ENCODE assay signal across 9 mouse cellular contexts in genomic region chr13:101695876-101696275, GRCm38 (mm10).
DNase-seq lines count a peak whose midpoint lies in the region; ATAC-seq and TF ChIP-seq lines count a peak whose summit lies in the region.
"Had no signal": no experiment of that assay in that cellular context is flagged by ENCODE, and none has a peak within 500 bp of the region (broad histone marks: within the 10 kb centered on the region; RNA-seq: fewer than 3 reads in every experiment).

No protein-coding gene starts in this region.

- peak; percentile 90 for TF ChIP-seq CTCF in gastrocnemius, adult 2 months (IDR thresholded peaks at IDR 0.05)

- H3K9ac ChIP-seq in ES-E14 (ENCODE audit: insufficient read depth, low read depth, low read length, poor library complexity, severe bottlenecking): no peak overlapping the region
- H3K9ac ChIP-seq in liver, embryonic 16.5 days (ENCODE audit: low read depth, low read length): no peak overlapping the region

- H3K4me3 ChIP-seq in ES-E14 (ENCODE audit: insufficient read depth in 1 of 2, low read depth in 1 of 2, low read length in 2 of 2, poor library complexity in 1 of 2, severe bottlenecking in 1 of 2): no peak overlapping the region
- H3K4me3 ChIP-seq in gastrocnemius, adult 2 months: peak overlapping the region; percentile 51
- no peak overlapping the region for H3K4me3 ChIP-seq in liver, embryonic 16.5 days (ENCODE audit: low read depth, low read length)

- no peak overlapping the region for H3K27ac ChIP-seq in ES-E14 (ENCODE audit: insufficient read depth, low read depth, low read length, poor library complexity, severe bottlenecking)
- H3K27ac ChIP-seq in gastrocnemius, adult 2 months: peak overlapping the region; percentile 83
- no peak overlapping the region; the same call in 1 of the 2 replicates for H3K27ac ChIP-seq in liver, embryonic 16.5 days (ENCODE audit: low read length)
- H3K27ac ChIP-seq: macrophage had no signal

- intact Hi-C loops in gastrocnemius, adult 2 months (cut with DNase I): loop anchor here (1.0 to 10.0 kb wide), 4 partner anchors 381 to 1014 kb away; no protein-coding TSS in a partner anchor

- ATAC-seq in liver, embryonic 16.5 days (ENCODE audit: low read depth): no peak

- no peaks in the 10 kb centered on the region for H3K36me3 ChIP-seq in ES-E14 (ENCODE audit: control insufficient read depth, insufficient read depth, low read length, poor library complexity, severe bottlenecking)
- no peaks in the 10 kb centered on the region for H3K36me3 ChIP-seq in liver, embryonic 16.5 days (ENCODE audit: control insufficient read depth, insufficient read depth)

- H3K27me3 ChIP-seq in liver, embryonic 16.5 days (ENCODE audit: control insufficient read depth, insufficient read depth, low read depth, low read length): no peaks in the 10 kb centered on the region

- DNase-seq in 416B (ENCODE audit: low read depth) (peak; percentile 93), ES-E14 (ENCODE audit: low read depth, low spot score) (peak; percentile 69)
- peak; percentile 90 to 93 for DNase-seq in cerebellum, adult 18-20 months
- DNase-seq in gastrocnemius, adult 2 months: peak; percentile 91
- DNase-seq in large intestine, adult 2 months (ENCODE audit: low read depth, low spot score): peak; percentile 81
- peak; percentile 94 for DNase-seq in right cerebral cortex, adult 2 months (ENCODE audit: low spot score in 2 of 2)
- peak; percentile 93 for DNase-seq in urinary bladder, postnatal 14 days (ENCODE audit: low spot score)

- in situ Hi-C loops in ES-E14 (cut with MboI; ENCODE audit: low sequenced_read_pairs in 2 of 2, unreplicated experiment in 2 of 2): no loop called here

- WGBS in large intestine, adult 2 months: 3% methylated on average over 7 of the region's 7 CpGs
- 4% methylated on average over 7 of the region's 7 CpGs for WGBS in liver, embryonic 16.5 days (ENCODE audit: insufficient replicate concordance)

- H3K4me1 ChIP-seq in ES-E14 (ENCODE audit: control insufficient read depth in 2 of 2, insufficient read depth in 2 of 2, low read length in 2 of 2, poor library complexity in 1 of 2): peaks cover 0 to 7% of the 10 kb centered on the region in 2 experiments; a peak in 1 of 4 replicates
- H3K4me1 ChIP-seq in liver, embryonic 16.5 days (ENCODE audit: control insufficient read depth, low read depth, low read length): peaks cover 30% of the 10 kb centered on the region

- H3K9me3 ChIP-seq in ES-E14 (ENCODE audit: control insufficient read depth, insufficient read depth, low read depth, low read length): no peaks in the 10 kb centered on the region
- H3K9me3 ChIP-seq in liver, embryonic 16.5 days (replicated peaks; ENCODE audit: control insufficient read depth, low read length): no peaks in the 10 kb centered on the region

- H3K4me2 ChIP-seq in liver, embryonic 16.5 days (ENCODE audit: low read depth, low read length): 0 out of 2 replicates have a peak overlapping the region, but pooled peaks have one; percentile 10

TF ChIP-seq in ES-E14, 5 proteins besides CTCF, POLR2A, EP300 and RAD21:
- TF ChIP-seq HCFC1 (IDR thresholded peaks at IDR 0.05; ENCODE audit: borderline replicate concordance, insufficient read depth, low read length) (no peak), ZC3H11A (IDR thresholded peaks at IDR 0.05; ENCODE audit: borderline replicate concordance, low read depth, low read length) (peak; percentile 85)
